Mouse (Mus musculus) E14TG2a.4 (cell line): ENCODE measurements around the gene Nsmce3.

ENCODE experiments used
- H3K27me3 ChIP-seq: 2 replicates; pipeline ENCODE4 v1.6.1; 2014; ENCODE audit warnings: low read length, control low read depth; ENCODE audit not compliant: insufficient read depth
- H3K36me3 ChIP-seq: 2 replicates; pipeline ENCODE4 v1.6.1; 2014; ENCODE audit warnings: low read length, control low read depth; ENCODE audit not compliant: insufficient read depth
- H3K4me1 ChIP-seq: replicated peaks from 2 replicates; pipeline ENCODE4 v1.6.1; 2014; ENCODE audit warnings: low read depth, low read length, control low read depth
- H3K4me3 ChIP-seq: replicated peaks from 2 replicates; pipeline ENCODE4 v1.5.1; 2014; ENCODE audit warnings: mild to moderate bottlenecking, low read length
- H3K9me3 ChIP-seq: 2 replicates; pipeline ENCODE4 v1.6.1; 2014; ENCODE audit warnings: low read length, control low read depth
- CTCF ChIP-seq: conservative IDR thresholded peaks from 2 replicates; pipeline ENCODE4 v1.5.1; 2014; ENCODE audit warnings: low read length
- NANOG ChIP-seq: IDR thresholded peaks from 2 replicates; pipeline ENCODE4 v1.6.1; 2014; ENCODE audit warnings: borderline replicate concordance, low read length, mixed read lengths
- POU5F1 ChIP-seq: IDR thresholded peaks from 2 replicates; pipeline ENCODE4 v1.6.1; 2014; ENCODE audit warnings: low read length, borderline replicate concordance

Nsmce3 gene

DNA sequence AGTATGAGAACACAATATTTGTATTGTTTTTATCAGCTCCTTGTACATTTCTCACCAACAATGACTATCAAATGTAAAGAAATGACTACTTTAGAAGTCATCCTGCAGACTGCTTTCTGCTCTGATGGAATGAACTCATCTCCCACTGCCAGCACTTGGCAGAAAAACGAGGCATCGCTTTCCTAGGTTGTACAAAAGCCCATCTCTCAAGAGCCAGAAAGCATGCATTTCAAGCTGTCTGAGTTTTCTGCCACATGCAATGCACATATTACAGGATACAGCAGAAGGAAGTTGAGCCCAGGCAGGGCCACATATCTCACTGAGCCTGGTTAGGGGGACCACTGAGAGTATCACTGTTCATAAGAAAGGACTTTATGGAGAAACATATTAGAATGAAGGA is 27.5 kb upstream of the Nsmce3 start:
- Histone ChIP-seq H3K27me3 (peaks cover 4% of the 10 kb centered on the region; the same call in 1 of the 2 replicates), H3K4me3 (no peak overlapping the region), H3K9me3 (peaks cover 5% of the 10 kb centered on the region; the same call in 1 of the 2 replicates), H3K36me3 (no peaks in the 10 kb centered on the region), H3K4me1 (0 out of 2 replicates have a peak, but pooled peaks cover 6% of the 10 kb centered on the region)
- TF ChIP-seq CTCF = no peak
- TF ChIP-seq POU5F1 = no peak
- TF ChIP-seq NANOG = no peak

DNA sequence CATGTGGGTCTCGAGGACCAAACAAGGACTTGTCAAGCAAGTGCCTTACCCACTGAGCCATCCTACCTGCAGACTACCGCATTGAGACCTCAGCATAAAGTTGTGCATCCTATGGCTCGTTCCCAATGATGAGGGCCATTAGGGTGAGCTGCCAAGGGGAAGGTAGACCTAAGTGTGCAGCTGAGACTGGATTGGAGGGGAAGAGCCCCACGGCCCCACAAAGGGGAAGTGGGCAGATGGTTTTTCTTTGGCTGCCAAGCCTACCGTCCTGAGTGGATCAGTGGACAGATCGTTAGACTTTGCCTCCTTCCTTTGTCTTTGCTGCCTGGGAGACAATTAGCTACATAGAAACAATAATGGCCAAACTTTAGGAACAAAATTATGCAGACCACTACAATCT is 23.8 kb upstream of the Nsmce3 start:
- Histone ChIP-seq H3K9me3 (no peaks in the 10 kb centered on the region), H3K27me3 (peaks cover 4% of the 10 kb centered on the region; the same call in 1 of the 2 replicates), H3K4me1 (0 out of 2 replicates have a peak, but pooled peaks cover 7% of the 10 kb centered on the region), H3K36me3 (no peaks in the 10 kb centered on the region), H3K4me3 (no peak overlapping the region)
- TF ChIP-seq POU5F1 (no peak), CTCF (no peak), NANOG (no peak)

DNA sequence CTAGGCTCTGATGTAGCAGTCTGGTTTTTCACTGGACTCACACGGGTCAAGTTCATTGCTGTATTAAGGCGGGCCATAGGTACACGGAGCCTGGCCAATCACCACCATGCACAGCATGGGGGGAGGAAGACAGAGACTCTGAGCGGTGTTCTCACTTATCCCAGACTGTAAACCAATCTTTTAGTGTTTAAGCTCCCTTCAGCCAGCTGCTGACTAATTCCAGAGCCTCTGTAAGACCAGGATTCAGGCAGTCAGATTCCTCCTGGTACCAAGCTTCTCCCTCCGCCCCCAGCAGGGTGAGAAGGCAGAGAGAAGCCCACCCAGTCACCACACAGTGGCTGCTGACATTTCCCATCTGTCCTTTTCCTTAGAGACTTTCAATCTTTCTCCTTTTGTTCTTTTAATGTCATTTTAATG is 22.9 kb upstream of the Nsmce3 start:
- H3K9me3 ChIP-seq = no peaks in the 10 kb centered on the region
- H3K27me3 ChIP-seq = peaks cover 4% of the 10 kb centered on the region; the same call in 1 of the 2 replicates
- TF ChIP-seq POU5F1 (no peak), NANOG (no peak), CTCF (no peak)
- H3K4me1 ChIP-seq = 0 out of 2 replicates have a peak, but pooled peaks cover 7% of the 10 kb centered on the region
- no peaks in the 10 kb centered on the region for H3K36me3 ChIP-seq
- no peak overlapping the region for H3K4me3 ChIP-seq

DNA sequence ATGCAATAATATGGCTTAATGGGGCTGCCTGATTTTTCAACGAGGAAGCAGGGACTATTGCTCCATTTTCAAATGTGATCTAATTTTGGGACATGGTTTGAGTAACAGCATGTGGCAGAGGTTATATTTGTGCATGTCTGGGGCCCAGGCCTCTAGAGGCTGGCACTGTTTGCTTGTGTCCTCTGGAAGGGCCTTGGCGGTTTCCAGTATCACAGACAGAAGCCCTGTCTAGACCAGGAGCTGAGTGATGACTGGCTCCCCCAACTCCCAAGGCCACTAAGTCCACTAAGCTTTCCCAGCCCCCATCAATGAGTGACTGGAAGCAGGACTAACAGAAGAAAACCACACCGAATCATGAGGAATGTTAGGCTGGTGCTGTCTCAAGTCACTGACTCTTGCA is 18.3 kb upstream of the Nsmce3 start:
- no peaks in the 10 kb centered on the region for H3K9me3 ChIP-seq

DNA sequence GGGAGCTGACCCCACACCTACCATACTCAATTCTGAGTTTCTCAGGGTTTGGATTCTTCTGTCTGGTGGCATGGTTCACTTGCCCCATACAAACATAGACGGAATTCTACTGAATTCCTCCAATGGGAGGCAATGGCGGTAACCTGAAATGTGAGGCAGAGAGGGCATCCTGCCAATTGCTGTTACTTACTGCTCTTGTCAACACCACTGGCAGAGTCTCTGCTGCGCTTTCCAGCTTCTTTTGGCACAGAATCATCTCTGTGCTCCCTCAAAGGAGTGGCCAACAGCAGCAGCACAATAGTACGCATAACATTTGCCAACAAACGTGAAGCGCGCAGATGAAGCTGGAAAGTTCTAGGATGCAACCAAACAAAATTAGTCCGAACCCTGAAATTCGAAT is 17.1 kb upstream of the Nsmce3 start:
- H3K36me3 ChIP-seq = no peaks in the 10 kb centered on the region
- no peak for TF ChIP-seq NANOG
- no peak for TF ChIP-seq CTCF
- no peaks in the 10 kb centered on the region for H3K27me3 ChIP-seq
- no peaks in the 10 kb centered on the region for H3K9me3 ChIP-seq
- no peaks in the 10 kb centered on the region for H3K4me1 ChIP-seq
- no peak overlapping the region for H3K4me3 ChIP-seq

More for the DNA sequence above, 18.3 kb upstream of the Nsmce3 start:
- no peak overlapping the region for H3K4me3 ChIP-seq
- H3K36me3 ChIP-seq = no peaks in the 10 kb centered on the region
- H3K27me3 ChIP-seq = no peaks in the 10 kb centered on the region
- TF ChIP-seq POU5F1 (no peak), CTCF (no peak), NANOG (no peak)
- 0 out of 2 replicates have a peak, but pooled peaks cover 7% of the 10 kb centered on the region for H3K4me1 ChIP-seq

DNA sequence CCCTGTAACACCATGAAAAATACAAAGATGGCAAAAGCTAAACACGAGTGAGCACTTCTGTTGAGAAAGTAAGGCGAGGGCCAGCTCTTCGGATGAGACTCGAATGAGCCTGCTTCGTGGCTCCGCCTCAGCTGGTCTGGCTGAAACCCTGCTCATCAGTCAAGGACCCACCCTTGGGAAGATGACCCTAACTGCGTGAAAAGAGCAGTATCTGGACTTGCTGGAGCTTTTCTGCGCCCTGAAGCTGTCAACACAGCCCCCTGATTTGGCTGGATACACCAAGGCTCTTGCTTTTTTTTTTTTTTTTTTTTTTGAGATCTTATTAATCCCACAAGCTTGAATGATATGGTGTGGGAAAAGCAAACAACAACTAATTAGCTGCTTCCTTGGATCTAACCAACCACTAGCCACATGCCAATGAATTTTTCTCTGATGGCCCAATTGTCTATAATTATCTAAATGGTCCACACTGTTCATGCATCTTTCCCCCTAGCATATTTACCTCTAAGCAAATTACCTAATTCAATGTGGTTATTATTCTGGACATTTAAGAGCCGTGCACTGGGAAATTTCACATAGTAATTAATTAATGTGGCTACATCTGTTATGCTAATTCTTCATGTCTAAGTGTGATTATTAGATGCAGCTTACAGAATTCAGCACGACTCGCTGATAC is 11.5 kb upstream of the Nsmce3 start:
- TF ChIP-seq NANOG (no peak), CTCF (no peak), POU5F1 (no peak)
- Histone ChIP-seq H3K4me1 (0 out of 2 replicates have a peak, but pooled peaks cover 2% of the 10 kb centered on the region), H3K27me3 (peaks cover 5% of the 10 kb centered on the region; the same call in 1 of the 2 replicates), H3K4me3 (no peak overlapping the region), H3K9me3 (no peaks in the 10 kb centered on the region), H3K36me3 (no peaks in the 10 kb centered on the region)

DNA sequence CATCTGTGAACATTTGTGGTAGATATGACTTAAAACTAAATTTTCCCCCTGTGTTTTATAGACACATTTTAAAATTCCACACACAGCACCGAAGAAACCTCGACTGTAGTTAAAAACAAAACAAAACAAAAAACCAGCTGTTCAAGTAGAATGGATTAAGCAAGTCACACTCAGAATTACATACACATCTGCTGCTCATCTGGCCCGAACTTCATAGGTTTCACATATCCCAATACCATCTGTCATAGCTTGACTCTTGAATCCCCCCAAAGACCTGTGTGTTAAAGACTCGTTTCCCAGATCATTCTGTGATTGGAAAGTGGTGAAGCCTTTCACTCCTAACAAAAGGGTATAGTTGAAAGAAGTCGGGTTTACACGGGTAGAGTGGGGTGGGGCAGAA is 9.4 kb upstream of the Nsmce3 start:
- peaks cover 5% of the 10 kb centered on the region; the same call in 1 of the 2 replicates for H3K27me3 ChIP-seq
- no peaks in the 10 kb centered on the region for H3K36me3 ChIP-seq
- H3K4me1 ChIP-seq = 0 out of 2 replicates have a peak, but pooled peaks cover 2% of the 10 kb centered on the region
- no peaks in the 10 kb centered on the region for H3K9me3 ChIP-seq
- H3K4me3 ChIP-seq = no peak overlapping the region
- TF ChIP-seq POU5F1 (no peak), CTCF (no peak), NANOG (no peak)

DNA sequence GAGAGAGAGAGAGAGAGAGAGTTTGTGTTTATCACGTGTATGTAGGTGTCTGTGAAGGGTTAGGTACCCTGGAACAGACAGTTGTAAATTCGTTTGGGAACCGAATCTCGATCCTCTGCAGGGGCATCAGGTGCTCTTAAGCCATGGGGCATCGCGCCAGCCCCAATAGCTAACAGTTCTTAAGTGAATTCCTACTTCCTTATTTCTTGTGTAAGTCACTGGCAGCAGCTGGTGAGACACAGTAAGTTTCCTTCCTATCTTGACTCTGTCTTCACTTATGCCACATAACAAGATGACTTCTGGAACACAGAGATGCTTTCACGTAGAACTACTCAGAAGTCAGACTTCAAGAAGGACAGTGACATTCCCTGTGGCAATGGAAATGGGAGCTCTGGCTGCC is 8.6 kb upstream of the Nsmce3 start:
- Histone ChIP-seq H3K27me3 (peaks cover 8% of the 10 kb centered on the region), H3K4me3 (no peak overlapping the region)

More for the DNA sequence above, 8.6 kb upstream of the Nsmce3 start:
- TF ChIP-seq CTCF (no peak), NANOG (no peak), POU5F1 (no peak)
- H3K36me3 ChIP-seq = no peaks in the 10 kb centered on the region
- H3K9me3 ChIP-seq = no peaks in the 10 kb centered on the region
- 0 out of 2 replicates have a peak, but pooled peaks cover 2% of the 10 kb centered on the region for H3K4me1 ChIP-seq
